Mouse (Mus musculus) MEL-GATA-1-ER (cell line): ENCODE data around the gene Pde8a.

Experiments
- DNase-seq: peaks from one replicate; pipeline ENCODE4 v3.0.0-alpha.2; 2012; ENCODE audit warnings: low read depth; ENCODE audit errors: extremely low read depth

Gene Pde8a

GRCm38 (mm10) chr7:81335705-81336431, 122.5 kb downstream of the Pde8a start:
- no peak for DNase-seq

- no peak for DNase-seq
Measured at GRCm38 (mm10) chr7:81336432-81336786, 123.0 kb downstream of the Pde8a start.

- DNase-seq: no peak
Measured at GRCm38 (mm10) chr7:81337785-81338521, 124.6 kb downstream of the Pde8a start.

- no peak for DNase-seq
Measured at GRCm38 (mm10) chr7:81338522-81338873, 125.1 kb downstream of the Pde8a start.

- DNase-seq: peak; percentile 56
Measured at GRCm38 (mm10) chr7:81339783-81340182, 126.4 kb downstream of the Pde8a start.

- DNase-seq: no peak
Measured at GRCm38 (mm10) chr7:81341563-81341962, 128.2 kb downstream of the Pde8a start.

GRCm38 (mm10) chr7:81342356-81343094, 129.1 kb downstream of the Pde8a start:
- no peak for DNase-seq

- DNase-seq: no peak
Measured at GRCm38 (mm10) chr7:81343316-81343715, 129.9 kb downstream of the Pde8a start.

GRCm38 (mm10) chr7:81343831-81344230, 130.4 kb downstream of the Pde8a start:
- no peak for DNase-seq

GRCm38 (mm10) chr7:81344544-81345446, 131.4 kb downstream of the Pde8a start, which contains the start of gene Rps17:
TSS of gene Rps17 (minus strand) at chr7:81345254.
- DNase-seq: peak; percentile 72

GRCm38 (mm10) chr7:81345447-81346170, 132.2 kb downstream of the Pde8a start:
- DNase-seq: no peak

GRCm38 (mm10) chr7:81348206-81348605, 134.8 kb downstream of the Pde8a start:
- DNase-seq: peak; percentile 52

GRCm38 (mm10) chr7:81351826-81352225, 138.4 kb downstream of the Pde8a start:
- no peak for DNase-seq

GRCm38 (mm10) chr7:81355746-81356145, 142.3 kb downstream of the Pde8a start:
- no peak for DNase-seq

- DNase-seq: no peak
Measured at GRCm38 (mm10) chr7:81356360-81356759, 143.0 kb downstream of the Pde8a start.

GRCm38 (mm10) chr7:81356975-81357374, 143.6 kb downstream of the Pde8a start:
- DNase-seq: no peak

- no peak for DNase-seq
Measured at GRCm38 (mm10) chr7:81367946-81368345, 154.6 kb downstream of the Pde8a start.

GRCm38 (mm10) chr7:81369724-81370123, 156.3 kb downstream of the Pde8a start:
- no peak for DNase-seq

- DNase-seq: no peak
Measured at GRCm38 (mm10) chr7:81371811-81372210, 158.4 kb downstream of the Pde8a start.

- no peak for DNase-seq
Measured at GRCm38 (mm10) chr7:81372337-81372920, 159.0 kb downstream of the Pde8a start.
